Mouse (Mus musculus) liver, embryonic 14.5 days (tissue): ENCODE results near the gene P3h1.

Experiments used
- CTCF ChIP-seq: IDR thresholded peaks from 2 replicates; pipeline ENCODE4 v1.5.1; 2016; ENCODE audit warnings: antibody characterized with exemption, low read depth, control low read depth
- EP300 ChIP-seq: IDR thresholded peaks from 2 replicates; pipeline ENCODE4 v1.6.1; 2016; ENCODE audit warnings: antibody characterized with exemption, low read depth

GRCm38 (mm10) chr4:119242571-119242970, 9.9 kb downstream of the P3h1 start:
- no peak for TF ChIP-seq CTCF
- no peak for TF ChIP-seq EP300
